Mouse (Mus musculus): Measurements from ENCODE around the gene Ormdl2.

The Ormdl2 gene

GRCm38 (mm10) chr10:128803771-128804270, 17.6 kb downstream of the Ormdl2 start, which contains the start of gene Dnajc14:
TSS of gene Dnajc14 (plus strand) at chr10:128804062.
- DNase-seq (ENCODE audit: low spot score in 2 of 2): peak in 1 of 2 experiments; percentile 8

- no peak for DNase-seq (ENCODE audit: low spot score in 2 of 2)
Observed at GRCm38 (mm10) chr10:128803361-128803760, 18.1 kb downstream of the Ormdl2 start.

- DNase-seq (ENCODE audit: low spot score in 2 of 2): no peak
Observed at GRCm38 (mm10) chr10:128802956-128803355, 18.5 kb downstream of the Ormdl2 start.

GRCm38 (mm10) chr10:128801981-128802495, 19.4 kb downstream of the Ormdl2 start:
- no peak for DNase-seq (ENCODE audit: low spot score in 2 of 2)

- no peak for DNase-seq (ENCODE audit: low spot score in 2 of 2)
Observed at GRCm38 (mm10) chr10:128798676-128799075, 22.8 kb downstream of the Ormdl2 start.

- no peak for DNase-seq (ENCODE audit: low spot score in 2 of 2)
Observed at GRCm38 (mm10) chr10:128795581-128795980, 25.9 kb downstream of the Ormdl2 start.

- no peak for DNase-seq (ENCODE audit: low spot score in 2 of 2)
Observed at GRCm38 (mm10) chr10:128794391-128794790, 27.1 kb downstream of the Ormdl2 start.

- no peak for DNase-seq (ENCODE audit: low spot score in 2 of 2)
Observed at GRCm38 (mm10) chr10:128793258-128793657, 28.2 kb downstream of the Ormdl2 start.

GRCm38 (mm10) chr10:128792041-128792440, 29.4 kb downstream of the Ormdl2 start:
- DNase-seq (ENCODE audit: low spot score in 2 of 2): no peak

- DNase-seq (ENCODE audit: low spot score in 2 of 2): no peak
Observed at GRCm38 (mm10) chr10:128790398-128791124, 30.9 kb downstream of the Ormdl2 start, which contains the start of gene Mmp19. TSS of gene Mmp19 (plus strand) at chr10:128790910.

GRCm38 (mm10) chr10:128780200-128780599, 41.2 kb downstream of the Ormdl2 start:
- no peak for DNase-seq (ENCODE audit: low spot score in 2 of 2)

GRCm38 (mm10) chr10:128779011-128779795, 42.2 kb downstream of the Ormdl2 start:
- DNase-seq (ENCODE audit: low spot score in 2 of 2): no peak

GRCm38 (mm10) chr10:128778441-128778840, 43.0 kb downstream of the Ormdl2 start:
- no peak for DNase-seq (ENCODE audit: low spot score in 2 of 2)

GRCm38 (mm10) chr10:128773685-128774084, 47.8 kb downstream of the Ormdl2 start:
- no peak for DNase-seq (ENCODE audit: low spot score in 2 of 2)

- no peak for DNase-seq (ENCODE audit: low spot score in 2 of 2)
Observed at GRCm38 (mm10) chr10:128772895-128773294, 48.5 kb downstream of the Ormdl2 start.
